Mouse (Mus musculus): Measurements from ENCODE around the gene Igsf11.

GRCm38 (mm10) chr16:38909506-38909905, 17.0 kb downstream of the Igsf11 start:
- TF ChIP-seq CHD2 (IDR thresholded peaks at IDR 0.05; ENCODE audit: low read depth, low read length) (no peak), ZNF384 (IDR thresholded peaks at IDR 0.05; ENCODE audit: low read depth, low read length) (no peak), ZC3H11A (IDR thresholded peaks at IDR 0.05; ENCODE audit: borderline replicate concordance, low read depth, low read length) (no peak), HCFC1 (IDR thresholded peaks at IDR 0.05; ENCODE audit: borderline replicate concordance, insufficient read depth, low read length) (no peak), MAFK (IDR thresholded peaks at IDR 0.05; ENCODE audit: insufficient read depth, low read depth, low read length) (no peak)
